Mouse (Mus musculus): ENCODE data around the gene Nudt3. TPM values are rescaled to one million over a fixed set of nuclear protein-coding genes. Genes with fewer than 3 reads are reported as not detected.
A peak's percentile ranks its signal among the peaks of the same experiment; 100 is the strongest.
"Not testable (repeated sequence)": the region's sequence is repeated elsewhere in the genome, so short reads cannot be mapped to it uniquely, and the experiment has no call there.

Gene Nudt3
- polyA plus RNA-seq, 1 experiment from 2014 or later: 91.7 TPM

DNA sequence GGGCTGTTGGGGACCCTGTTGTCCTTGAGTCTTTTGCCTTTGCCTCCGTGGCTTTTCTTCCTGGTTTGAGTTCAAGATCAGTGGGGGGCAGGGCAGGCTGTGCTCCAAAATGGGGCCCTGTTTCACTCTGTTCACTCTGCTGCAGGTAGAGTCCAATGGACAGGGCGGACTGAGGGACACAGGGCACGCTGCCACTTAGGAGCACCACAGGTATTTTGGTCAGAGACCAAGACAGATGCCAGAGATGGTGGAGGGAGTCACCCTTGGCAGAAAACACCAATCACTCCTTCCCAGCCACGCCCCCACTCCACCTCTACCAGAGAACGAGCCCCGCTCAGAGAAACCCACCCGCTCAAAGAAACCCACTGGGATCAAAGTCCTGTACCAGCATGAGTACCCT lies 22.5 kb upstream of the Nudt3 start:
- no peak overlapping the region for H3K4me3 ChIP-seq
- peaks cover 9% of the 10 kb centered on the region for H3K4me1 ChIP-seq
- H3K27ac ChIP-seq: no peak overlapping the region
- no peaks in the 10 kb centered on the region for H3K9me3 ChIP-seq
- 48% methylated on average over 7 of the region's 7 CpGs for WGBS
- DNase-seq (ENCODE audit: extremely low spot score, low spot score): no peak
- no peaks in the 10 kb centered on the region for H3K36me3 ChIP-seq (replicated peaks)
- peaks cover 5% of the 10 kb centered on the region for H3K27me3 ChIP-seq (ENCODE audit: poor library complexity, severe bottlenecking)

DNA sequence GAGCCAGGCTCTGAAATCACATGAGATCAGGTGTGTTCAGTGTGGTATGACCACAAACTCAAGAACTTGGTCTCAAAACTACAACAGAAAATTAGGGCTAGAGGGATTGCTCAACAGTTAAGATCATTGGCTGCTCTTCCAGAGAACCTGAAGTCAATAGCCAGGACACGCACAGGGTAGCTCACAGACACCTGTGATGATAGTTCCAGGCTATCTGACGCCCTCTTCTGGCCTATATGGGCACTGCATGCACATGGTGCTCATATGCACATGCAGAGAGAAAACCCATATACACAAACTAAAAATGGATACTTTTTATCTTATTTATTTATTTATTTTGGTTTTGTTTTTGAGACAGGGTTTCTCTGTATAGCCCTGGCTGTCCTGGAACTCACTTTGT lies 21.3 kb upstream of the Nudt3 start:
- Histone ChIP-seq H3K4me1 (peaks cover 9% of the 10 kb centered on the region), H3K9me3 (no peaks in the 10 kb centered on the region), H3K4me3 (no peak overlapping the region), H3K36me3 (replicated peaks) (no peaks in the 10 kb centered on the region), H3K27me3 (ENCODE audit: poor library complexity, severe bottlenecking) (no peaks in the 10 kb centered on the region), H3K27ac (no peak overlapping the region)
- no peak for DNase-seq (ENCODE audit: extremely low spot score, low spot score)
- 38% methylated on average over 2 of the region's 2 CpGs for WGBS

DNA sequence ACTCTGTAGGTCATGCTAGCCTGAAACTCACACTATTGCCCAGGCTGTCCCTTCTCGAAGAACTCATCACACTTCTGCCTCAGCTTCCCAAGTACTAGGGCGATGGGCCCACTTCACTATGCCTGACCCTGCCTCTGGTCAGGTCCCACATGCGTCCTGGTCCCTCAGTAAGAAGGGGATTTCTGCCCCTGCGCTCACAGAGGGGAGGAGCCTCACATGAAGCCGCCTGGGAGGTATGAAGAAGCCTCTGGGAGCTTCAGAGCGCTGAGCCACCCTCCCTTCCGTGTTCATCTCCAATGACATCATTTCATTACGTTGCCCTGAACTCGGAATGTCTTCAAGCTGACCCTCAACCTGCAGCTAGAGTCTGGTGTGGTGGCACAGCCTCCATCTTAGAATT lies 20.5 kb upstream of the Nudt3 start:
- DNase-seq (ENCODE audit: extremely low spot score, low spot score): no peak
- Histone ChIP-seq H3K27ac (no peak overlapping the region), H3K27me3 (ENCODE audit: poor library complexity, severe bottlenecking) (no peaks in the 10 kb centered on the region), H3K4me3 (no peak overlapping the region), H3K36me3 (replicated peaks) (no peaks in the 10 kb centered on the region), H3K9me3 (no peaks in the 10 kb centered on the region), H3K4me1 (peaks cover 9% of the 10 kb centered on the region)
- 83% methylated on average over 9 of the region's 9 CpGs for WGBS

DNA sequence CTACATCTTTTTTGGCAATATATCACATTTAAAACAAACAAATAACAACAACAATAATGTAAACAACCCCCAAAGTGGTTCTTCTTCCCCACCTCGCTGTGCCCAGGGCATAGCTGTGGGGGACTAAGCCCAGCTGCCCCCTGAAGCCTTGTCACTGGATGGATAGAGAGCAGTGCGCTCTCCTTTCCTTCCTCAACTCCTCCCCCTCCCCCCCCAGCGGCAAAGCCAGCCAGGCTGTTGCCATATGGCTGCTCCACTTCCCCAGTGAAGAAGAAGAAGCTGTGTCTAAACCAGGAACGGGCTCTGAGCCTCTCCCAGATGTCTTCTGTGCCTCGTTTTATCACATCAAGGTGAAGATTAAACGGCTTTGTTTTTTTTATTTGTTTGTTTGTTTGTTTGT lies 19.8 kb upstream of the Nudt3 start:
- Histone ChIP-seq H3K9me3 (no peaks in the 10 kb centered on the region), H3K4me1 (peaks cover 9% of the 10 kb centered on the region), H3K27ac (no peak overlapping the region), H3K27me3 (ENCODE audit: poor library complexity, severe bottlenecking) (no peaks in the 10 kb centered on the region), H3K36me3 (replicated peaks) (no peaks in the 10 kb centered on the region), H3K4me3 (no peak overlapping the region)
- no peak for DNase-seq (ENCODE audit: extremely low spot score, low spot score)
- WGBS: 62% methylated on average over 6 of the region's 6 CpGs

DNA sequence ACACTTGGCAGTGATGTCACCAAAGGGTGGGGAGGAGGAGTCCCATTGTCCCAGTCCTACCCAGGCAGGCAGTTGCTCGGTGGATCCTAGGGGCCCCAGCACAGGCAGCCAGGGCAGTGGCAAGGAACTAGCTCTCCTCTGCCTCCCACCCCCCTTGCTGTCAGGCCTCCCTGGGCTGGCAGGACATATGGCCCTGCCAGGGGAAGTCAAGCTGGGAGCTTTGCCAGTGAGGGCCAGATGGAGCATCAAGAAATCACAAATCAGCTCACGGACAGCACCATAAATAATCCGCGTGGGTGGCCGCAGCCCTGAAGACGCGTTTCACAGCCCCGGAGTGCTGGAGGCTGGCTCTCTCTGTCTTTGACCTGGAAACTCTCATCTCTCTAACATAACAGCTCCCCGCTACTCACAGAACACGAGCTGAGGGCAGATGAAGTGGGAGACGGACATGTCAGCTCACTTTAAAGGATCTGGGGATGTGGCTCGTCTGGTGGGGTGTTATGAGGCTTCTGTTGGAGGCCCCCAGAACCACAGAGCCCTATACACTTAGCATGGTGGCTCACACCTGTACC lies 19.3 kb upstream of the Nudt3 start:
- no peak for DNase-seq (ENCODE audit: extremely low spot score, low spot score)
- H3K27ac ChIP-seq: 0 out of 2 replicates have a peak overlapping the region, but pooled peaks have one; percentile 27
- 60% methylated on average over 12 of the region's 12 CpGs for WGBS
- no peaks in the 10 kb centered on the region for H3K36me3 ChIP-seq (replicated peaks)
- no peaks in the 10 kb centered on the region for H3K27me3 ChIP-seq (ENCODE audit: poor library complexity, severe bottlenecking)
- H3K9me3 ChIP-seq: no peaks in the 10 kb centered on the region
- no peak overlapping the region for H3K4me3 ChIP-seq
- H3K4me1 ChIP-seq: peaks cover 9% of the 10 kb centered on the region

DNA sequence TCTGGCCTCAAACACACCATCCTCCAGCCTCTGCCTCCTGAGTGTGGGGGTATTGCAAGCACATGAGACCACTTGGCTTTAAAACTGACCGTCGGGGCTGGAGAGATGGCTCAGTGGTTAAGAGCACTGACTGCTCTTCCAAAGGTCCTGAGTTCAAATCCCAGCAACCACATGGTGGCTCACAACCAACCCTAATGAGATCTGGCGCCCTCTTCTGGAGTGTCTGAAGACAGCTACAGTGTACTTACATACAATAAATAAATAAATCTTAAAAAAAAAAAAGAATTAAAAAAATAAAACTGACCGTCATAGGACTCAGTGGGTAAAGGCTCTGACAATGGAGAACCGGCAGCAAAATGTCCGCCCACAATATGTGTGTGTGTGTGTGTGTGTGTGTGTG lies 16.6 kb upstream of the Nudt3 start:
- H3K4me1 ChIP-seq: peaks cover 26% of the 10 kb centered on the region
- H3K27me3 ChIP-seq (ENCODE audit: poor library complexity, severe bottlenecking); H3K27ac ChIP-seq; H3K4me3 ChIP-seq; DNase-seq (ENCODE audit: extremely low spot score, low spot score); H3K36me3 ChIP-seq (replicated peaks); H3K9me3 ChIP-seq: not testable (repeated sequence)
- 91% methylated on average over 6 of the region's 6 CpGs for WGBS

DNA sequence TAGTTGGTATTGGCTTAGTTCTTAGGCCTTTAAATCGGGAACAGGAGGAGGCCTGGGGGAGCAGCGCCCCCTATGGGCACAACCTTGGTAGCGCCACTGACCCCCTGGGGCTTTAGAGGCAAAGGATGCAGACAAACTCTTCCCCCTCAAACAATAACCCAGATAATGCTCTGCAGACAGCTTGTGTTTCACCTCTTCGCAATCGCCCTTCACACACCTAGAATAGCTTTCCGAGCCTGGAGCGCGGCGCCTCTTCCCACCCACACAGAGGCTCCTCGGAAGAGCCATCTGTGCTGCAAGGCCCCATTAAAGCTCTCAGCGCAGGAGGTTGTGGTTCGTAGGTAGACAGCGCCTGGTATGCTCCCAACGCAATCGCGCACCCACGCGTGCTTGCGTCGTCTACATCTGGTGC lies 15.6 kb upstream of the Nudt3 start:
- H3K4me3 ChIP-seq: no peak overlapping the region
- no peaks in the 10 kb centered on the region for H3K9me3 ChIP-seq
- no peak for DNase-seq (ENCODE audit: extremely low spot score, low spot score)
- no peak overlapping the region for H3K27ac ChIP-seq
- 72% methylated on average over 20 of the region's 20 CpGs for WGBS
- peaks cover 6% of the 10 kb centered on the region for H3K36me3 ChIP-seq (replicated peaks)
- no peaks in the 10 kb centered on the region for H3K27me3 ChIP-seq (ENCODE audit: poor library complexity, severe bottlenecking)
- H3K4me1 ChIP-seq: peaks cover 31% of the 10 kb centered on the region

DNA sequence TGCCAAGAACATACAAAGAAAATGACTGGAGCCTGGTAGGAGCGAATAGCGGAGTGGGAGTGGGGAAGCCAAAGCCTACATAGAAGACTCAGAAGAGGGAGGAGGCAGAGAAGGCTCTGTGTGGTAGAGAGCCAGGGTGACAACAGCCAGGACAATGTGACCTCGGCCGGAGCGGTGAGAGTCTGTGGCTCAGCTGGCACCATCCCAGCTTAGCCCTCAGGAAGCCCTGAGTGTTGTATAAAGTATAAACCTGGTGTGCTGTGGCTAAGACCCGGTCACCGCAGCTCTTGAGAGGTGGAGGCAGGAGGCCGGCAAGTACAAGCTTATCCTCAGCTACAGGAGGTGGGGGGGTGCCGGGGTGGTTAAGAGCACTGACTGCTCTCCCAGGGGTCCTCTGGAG lies 14.0 kb upstream of the Nudt3 start:
- WGBS: 81% methylated on average over 9 of the region's 9 CpGs
- Histone ChIP-seq H3K9me3 (no peaks in the 10 kb centered on the region), H3K27me3 (ENCODE audit: poor library complexity, severe bottlenecking) (no peaks in the 10 kb centered on the region), H3K27ac (peak overlapping the region; percentile 25; the same call in 1 of the 2 replicates), H3K36me3 (replicated peaks) (peaks cover 22% of the 10 kb centered on the region), H3K4me1 (peaks cover 38% of the 10 kb centered on the region), H3K4me3 (no peak overlapping the region)
- DNase-seq (ENCODE audit: extremely low spot score, low spot score): no peak

DNA sequence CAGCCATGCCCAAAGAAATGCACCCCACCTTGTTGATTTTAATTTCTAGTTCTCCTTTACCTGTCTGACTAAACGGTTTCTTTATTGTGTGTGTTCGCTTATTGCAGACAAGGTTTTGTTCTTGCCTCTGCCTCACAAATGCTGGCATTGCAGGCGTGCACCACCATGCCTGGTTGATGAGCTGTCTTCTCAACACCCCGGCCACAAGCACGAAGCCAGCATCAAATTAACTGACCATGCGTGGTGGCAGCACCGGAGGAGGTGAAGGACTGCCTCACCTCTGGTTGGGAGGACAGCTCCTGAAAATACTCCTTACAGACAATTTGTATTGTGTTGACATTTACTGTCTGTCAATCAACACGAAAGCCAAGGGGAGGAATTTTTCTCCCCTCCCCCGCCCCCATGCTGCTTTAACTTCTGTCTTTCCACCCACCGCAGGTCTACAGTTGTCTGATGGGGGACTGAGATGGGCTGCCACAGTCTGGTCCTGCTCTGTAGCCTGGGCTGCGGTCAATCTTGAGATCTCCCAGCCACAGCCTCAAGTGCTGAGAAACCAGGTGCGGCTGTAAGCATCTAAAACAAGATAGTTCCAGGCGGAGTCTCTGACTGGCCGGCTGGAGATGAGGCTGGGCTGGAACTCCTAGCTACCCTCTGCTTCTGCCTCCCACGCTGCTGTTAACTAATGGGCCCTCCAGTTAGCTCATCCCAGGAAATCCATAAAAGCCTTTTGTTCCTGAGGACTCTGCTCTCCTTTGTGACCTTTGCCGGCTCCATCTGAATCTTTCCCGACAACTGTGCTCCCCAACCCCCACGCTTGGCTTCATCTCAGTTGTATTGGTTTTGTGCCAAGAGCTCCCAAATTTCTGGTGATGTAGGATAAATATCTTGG lies 13.1 kb upstream of the Nudt3 start, which contains the start of gene Rps10:
Gene Rps10, minus strand, starts transcription at position 538 of the 889 bp plus-strand sequence.
- WGBS: 54% methylated on average over 18 of the region's 18 CpGs
- Histone ChIP-seq H3K36me3 (replicated peaks) (peaks cover 32% of the 10 kb centered on the region), H3K4me3 (peak within 1 kb of the TSS; percentile 100), H3K27ac (peak within 1 kb of the TSS; percentile 98), H3K4me1 (peaks cover 47% of the 10 kb centered on the region), H3K27me3 (ENCODE audit: poor library complexity, severe bottlenecking) (no peaks in the 10 kb centered on the region), H3K9me3 (no peaks in the 10 kb centered on the region)
- no peak for DNase-seq (ENCODE audit: extremely low spot score, low spot score)

DNA sequence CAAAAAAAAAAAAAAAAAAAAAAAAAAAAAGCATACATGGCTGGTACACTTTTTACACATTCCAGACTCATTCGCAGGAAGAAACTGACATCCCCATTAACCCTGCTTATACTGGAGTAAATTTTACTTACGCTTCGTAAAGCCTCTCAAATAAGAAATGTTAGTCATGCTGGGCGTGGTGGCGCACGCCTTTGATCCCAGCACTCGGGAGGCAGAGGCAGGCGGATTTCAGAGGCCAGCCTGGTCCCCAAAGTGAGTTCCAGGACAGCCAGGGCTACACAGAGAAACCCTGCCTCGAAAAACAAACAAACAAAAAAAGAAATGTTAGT lies 12.2 kb upstream of the Nudt3 start:
- DNase-seq (ENCODE audit: extremely low spot score, low spot score); H3K9me3 ChIP-seq; H3K27me3 ChIP-seq (ENCODE audit: poor library complexity, severe bottlenecking): not testable (repeated sequence)
- peaks cover 40% of the 10 kb centered on the region for H3K36me3 ChIP-seq (replicated peaks)
- WGBS: 57% methylated on average over 9 of the region's 9 CpGs
- H3K27ac ChIP-seq: peak overlapping the region; percentile 98
- peak overlapping the region; percentile 100 for H3K4me3 ChIP-seq
- H3K4me1 ChIP-seq: peaks cover 51% of the 10 kb centered on the region

DNA sequence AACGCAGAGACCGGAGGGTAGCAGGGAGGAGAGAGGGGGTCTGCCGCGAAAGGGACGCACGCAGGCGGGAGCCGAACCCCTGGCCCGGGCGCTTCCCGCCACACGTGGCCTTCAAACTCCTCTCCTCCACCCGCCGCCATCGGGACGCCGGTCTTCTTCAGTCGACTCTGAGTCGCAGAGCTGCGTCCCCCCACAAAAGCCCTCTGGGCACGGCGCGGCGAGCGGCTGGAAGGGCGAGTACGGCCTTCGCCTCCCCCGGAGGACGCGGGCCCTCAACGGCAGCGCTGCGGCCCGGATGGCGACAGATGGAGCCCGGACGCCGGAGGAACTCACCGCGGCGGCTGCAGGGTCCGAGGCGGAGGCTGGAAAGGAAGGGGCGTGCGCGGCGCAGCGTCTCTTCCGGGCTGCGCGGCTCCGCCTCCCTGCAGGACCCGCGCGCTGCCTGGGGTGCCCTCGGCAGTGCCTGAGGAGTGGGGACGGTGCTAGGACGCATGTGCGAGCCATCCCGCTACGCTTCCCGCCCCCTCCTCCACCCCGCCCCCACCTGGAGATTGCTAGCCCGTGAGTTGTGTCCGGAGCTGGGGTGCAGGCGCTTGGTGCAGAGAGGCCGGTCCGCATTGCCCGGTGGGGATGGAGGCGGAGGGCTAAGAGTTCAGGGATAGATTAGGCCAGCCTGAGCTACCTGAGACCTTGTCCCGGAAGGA lies 11.7 kb upstream of the Nudt3 start, which contains the start of gene RPS10-NUDT3:
Gene RPS10-NUDT3, minus strand, starts transcription at position 352 of the 704 bp plus-strand sequence.
- peaks cover 51% of the 10 kb centered on the region for H3K4me1 ChIP-seq

DNA sequence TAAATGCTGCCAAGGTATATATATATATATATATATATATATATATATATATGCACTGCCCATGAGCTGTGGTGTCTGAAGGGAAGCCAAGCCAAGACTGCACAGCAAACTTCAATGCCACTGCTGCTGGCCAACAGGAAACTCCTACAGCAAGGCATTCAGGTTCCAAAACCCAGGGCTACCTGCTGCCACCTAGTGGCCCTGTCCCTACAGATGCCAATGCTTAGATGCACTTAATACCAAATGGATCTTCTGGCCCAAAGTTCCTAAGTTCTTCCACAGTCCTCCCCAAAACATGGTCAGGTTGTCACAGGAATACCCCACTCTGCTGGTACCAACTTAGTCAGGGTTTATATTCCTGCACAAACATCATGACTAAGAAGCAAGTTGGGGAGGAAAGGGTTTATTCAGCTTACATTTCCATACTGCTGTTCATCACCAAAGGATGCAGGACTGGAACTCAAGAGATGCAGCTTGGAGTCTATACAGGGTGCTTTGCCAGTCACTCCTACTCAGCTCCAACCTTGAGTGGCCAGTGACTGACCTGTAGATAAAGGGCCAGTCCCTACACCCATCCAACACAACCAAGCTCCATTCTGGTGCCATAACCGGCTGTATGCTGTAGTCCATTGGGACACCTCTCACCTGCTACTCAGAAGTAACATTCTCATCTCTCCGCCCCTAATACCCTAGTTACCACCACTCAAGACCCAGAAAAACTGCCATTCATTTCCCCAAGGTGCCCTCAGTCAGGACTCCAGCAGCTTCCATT lies 6.1 kb upstream of the Nudt3 start:
- Histone ChIP-seq H3K27ac (no peak overlapping the region), H3K9me3 (no peaks in the 10 kb centered on the region), H3K4me3 (no peak overlapping the region), H3K36me3 (replicated peaks) (peaks cover 60% of the 10 kb centered on the region), H3K4me1 (peaks cover 51% of the 10 kb centered on the region), H3K27me3 (ENCODE audit: poor library complexity, severe bottlenecking) (no peaks in the 10 kb centered on the region)
- DNase-seq (ENCODE audit: extremely low spot score, low spot score): peak; percentile 70
- 72% methylated on average over 2 of the region's 2 CpGs for WGBS

More for the DNA sequence above, 11.7 kb upstream of the Nudt3 start, which contains the start of gene RPS10-NUDT3:
- peak; percentile 91 for DNase-seq (ENCODE audit: extremely low spot score, low spot score)
- H3K27me3 ChIP-seq (ENCODE audit: poor library complexity, severe bottlenecking): no peaks in the 10 kb centered on the region
- peak within 1 kb of the TSS; percentile 100 for H3K4me3 ChIP-seq
- peaks cover 45% of the 10 kb centered on the region for H3K36me3 ChIP-seq (replicated peaks)
- no peaks in the 10 kb centered on the region for H3K9me3 ChIP-seq
- WGBS: under 1% methylated on average over 72 of the region's 72 CpGs
- H3K27ac ChIP-seq: peak within 1 kb of the TSS; percentile 98

All from forebrain, embryonic 10.5 days (tissue).